Mouse (Mus musculus) kidney, adult 9 months (tissue): ENCODE measurements around the gene Gm5129.
"Not testable (repeated sequence)": the region's sequence is repeated elsewhere in the genome, so short reads cannot be mapped to it uniquely, and the experiment has no call there.

Source experiments
- DNase-seq: peaks from one replicate; pipeline ENCODE4 v3.0.0; 2022

The Gm5129 gene

DNA sequence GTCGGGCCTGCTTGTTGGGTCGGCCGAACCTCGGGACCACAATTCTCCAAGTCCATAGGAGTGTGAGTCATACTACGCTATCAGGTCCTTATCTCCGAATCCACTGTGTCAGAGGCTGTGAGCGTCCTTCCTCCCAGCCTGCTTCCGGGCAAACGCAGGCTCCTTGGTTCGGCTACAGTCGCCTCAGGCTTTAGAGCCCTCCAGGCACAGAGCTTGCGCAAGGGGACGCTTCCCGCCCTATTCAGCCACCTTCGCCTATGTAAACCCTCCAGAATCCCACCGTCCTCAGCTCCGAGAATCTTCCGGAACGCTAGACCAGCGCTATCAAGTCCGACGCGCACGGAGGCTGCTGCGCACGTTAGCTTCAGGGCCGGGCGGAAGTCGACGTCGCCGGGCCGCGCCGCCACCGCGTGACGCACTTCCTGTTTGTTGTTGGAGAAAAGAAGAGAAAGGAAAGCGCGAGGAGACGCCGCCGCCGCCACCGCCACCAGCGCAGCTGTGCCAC lies at the start of gene Gm5129, which contains the start of gene Dnajb6:
Gene Gm5129, minus strand, starts transcription at position 380 of the 505 bp plus-strand sequence.
Gene Dnajb6, plus strand, starts transcription at position 132 of the 505 bp plus-strand sequence.
- peak; percentile 97 for DNase-seq

- DNase-seq: not testable (repeated sequence)
Measured at GRCm38 (mm10) chr5:29784906-29785305, 49.2 kb upstream of the Gm5129 start.

DNA sequence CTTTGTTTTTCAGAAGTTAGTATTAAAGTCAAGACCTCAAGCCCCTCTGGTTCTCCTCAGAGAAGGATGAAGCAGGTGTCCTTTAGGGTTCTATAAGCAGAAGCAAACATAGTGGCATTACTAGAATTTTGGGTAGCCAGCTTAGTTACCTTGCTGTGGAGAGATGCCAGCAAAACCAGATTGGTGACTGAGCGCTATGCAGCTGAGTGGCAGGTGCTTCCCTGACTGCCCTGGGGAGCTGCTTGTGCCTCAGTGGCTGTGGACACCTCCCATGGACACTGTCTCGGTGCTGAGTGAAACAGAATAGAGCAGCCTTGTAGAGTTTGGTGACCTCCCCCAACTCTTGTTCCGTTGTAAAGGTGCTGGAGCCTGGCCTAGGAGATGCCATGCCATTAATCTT lies 46.5 kb upstream of the Gm5129 start:
- DNase-seq: no peak

DNA sequence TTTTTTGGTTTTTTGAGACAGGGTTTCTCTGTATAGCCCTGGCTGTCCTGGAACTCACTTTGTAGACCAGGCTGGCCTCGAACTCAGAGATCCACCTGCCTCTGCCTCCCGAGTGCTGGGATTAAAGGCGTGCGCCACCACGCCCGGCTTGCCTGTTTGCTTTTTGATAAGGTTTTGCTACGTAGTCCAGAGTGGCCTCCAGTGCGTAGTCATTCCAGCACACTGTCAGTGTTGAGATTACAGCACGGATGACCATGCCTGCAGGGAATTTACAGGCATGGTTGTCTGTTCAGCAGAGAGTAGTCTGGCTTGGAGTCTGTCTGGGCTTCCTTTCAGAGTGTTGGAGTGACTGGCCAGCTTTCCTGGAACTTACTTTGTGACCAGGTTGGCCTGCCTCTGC lies 44.0 kb upstream of the Gm5129 start:
- not testable (repeated sequence) for DNase-seq

DNA sequence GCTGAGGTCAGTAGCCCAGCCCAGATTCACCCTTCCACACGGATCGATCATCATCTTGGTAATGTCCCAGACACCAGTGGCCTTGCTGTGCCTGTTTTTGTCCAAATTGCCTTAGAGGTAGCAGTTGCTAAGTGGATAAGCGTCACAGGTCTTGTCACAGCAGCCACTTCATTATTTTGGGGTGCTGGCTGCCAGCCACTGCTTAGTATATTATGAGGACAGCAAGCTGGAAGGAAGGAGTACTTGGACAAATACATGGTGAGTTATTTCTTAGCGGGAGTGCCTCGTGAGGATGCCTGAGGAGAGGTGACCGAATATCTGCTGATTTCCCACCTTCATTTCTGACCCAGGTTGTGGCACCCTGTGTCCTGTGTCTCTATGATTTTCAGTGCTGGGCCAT lies 42.3 kb upstream of the Gm5129 start:
- DNase-seq: no peak

DNA sequence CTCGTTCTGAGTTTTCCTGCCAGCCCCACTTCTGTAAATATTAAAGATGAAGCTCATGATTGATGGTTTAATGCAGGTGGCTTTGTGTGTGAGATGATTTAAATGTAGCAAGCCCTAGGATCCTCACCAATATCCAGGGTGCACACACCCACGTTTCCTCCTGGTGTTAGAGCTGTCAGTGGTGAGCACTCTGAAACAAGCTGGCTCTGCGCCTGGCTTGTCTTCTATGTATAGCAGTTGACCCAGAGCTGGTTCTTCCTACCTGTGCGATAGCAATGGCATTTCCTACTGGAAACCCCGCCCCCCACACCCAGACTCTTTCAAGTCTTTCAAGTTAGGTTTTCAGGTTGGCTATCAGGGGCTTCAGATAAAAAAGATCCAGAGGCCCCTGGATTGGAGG lies 39.7 kb upstream of the Gm5129 start:
- no peak for DNase-seq

DNA sequence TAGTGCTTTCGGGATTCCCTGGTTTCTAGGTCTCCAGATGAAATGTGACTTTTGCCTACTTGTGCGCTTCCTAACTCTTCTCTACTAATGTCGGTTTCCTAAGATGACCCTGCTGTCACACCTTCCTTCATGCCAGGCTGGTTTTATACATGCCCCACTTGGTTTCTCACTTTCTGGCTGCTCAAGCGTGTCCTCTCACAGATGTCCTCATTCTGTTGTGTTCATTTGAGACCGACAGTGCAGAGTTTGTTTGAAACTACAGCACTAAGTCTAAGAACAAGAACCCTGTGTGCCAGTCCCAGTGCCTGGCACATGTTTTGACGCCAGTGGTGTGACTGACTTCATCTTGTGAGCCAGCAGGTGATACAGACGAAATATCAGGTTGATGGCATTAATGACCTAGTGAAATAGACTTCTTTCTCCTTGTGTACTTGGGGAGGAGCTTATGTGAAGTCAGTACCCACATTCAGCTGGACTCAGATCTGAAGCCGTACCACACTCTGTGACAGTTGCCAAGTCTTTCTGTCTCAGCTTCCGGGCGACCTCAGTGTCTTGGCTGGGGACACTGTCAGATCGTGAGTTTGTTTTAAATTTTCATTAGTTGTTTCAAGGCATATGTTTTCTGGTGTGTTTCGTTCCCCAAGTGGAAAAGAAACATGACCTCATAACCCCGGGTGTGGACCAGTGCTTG lies 37.9 kb upstream of the Gm5129 start:
- peak; percentile 23 for DNase-seq

DNA sequence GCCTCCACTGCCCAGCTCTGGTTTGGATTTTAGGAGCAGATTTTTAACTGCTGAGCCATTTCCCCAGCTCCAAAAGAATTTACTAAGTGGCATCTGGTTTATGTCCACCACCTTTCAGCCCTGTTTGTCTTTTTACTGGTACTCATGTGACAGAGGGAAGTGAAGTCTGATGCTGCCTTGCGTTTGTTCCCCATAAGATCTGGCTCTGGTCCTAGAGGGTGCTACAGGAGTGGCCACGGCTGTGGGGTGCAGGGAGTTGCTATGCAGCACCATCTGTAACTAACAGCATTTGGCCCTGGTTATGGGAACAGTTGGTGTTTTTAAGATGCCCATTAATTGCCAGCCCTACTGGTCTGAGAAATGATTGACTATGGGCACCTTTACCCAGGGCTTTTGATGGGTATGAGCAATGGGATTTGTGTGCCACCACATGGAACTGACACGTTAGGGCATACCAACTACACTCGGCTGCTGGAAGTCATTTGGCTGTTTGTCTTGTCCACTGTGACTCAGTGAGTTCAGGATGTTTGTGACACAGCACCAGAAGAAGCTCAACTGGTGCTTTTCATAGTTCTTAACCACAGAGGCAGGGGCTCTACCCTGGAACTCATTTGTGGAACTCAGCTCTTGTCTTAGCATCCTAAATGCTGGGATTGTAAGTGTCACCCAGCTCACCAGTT lies 37.1 kb upstream of the Gm5129 start:
- DNase-seq: peak; percentile 13

DNA sequence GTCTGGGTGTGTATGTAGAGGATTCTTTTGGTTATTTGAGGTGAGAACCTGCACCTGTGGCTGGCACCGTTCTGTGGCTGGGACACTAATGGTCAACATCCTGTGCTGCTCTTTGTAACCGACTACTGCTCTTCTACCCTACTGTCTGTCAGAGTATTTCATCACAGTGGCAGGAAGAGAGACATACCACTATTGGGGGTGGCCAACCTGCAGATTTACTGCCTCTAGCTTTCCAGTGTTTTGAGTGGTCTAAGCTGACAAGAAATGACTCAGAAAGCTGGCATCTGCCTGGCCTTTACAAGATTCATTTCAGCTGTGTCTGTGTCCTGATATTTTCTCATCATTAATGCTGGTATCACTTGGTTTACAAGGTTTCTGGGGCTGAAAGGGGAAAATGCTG lies 36.3 kb upstream of the Gm5129 start:
- no peak for DNase-seq

GRCm38 (mm10) chr5:29770935-29771334 lies 35.2 kb upstream of the Gm5129 start:
- DNase-seq: no peak

- DNase-seq: no peak
Measured at GRCm38 (mm10) chr5:29759318-29759717, 23.6 kb upstream of the Gm5129 start.

GRCm38 (mm10) chr5:29752894-29753293 lies 17.2 kb upstream of the Gm5129 start:
- no peak for DNase-seq

- no peak for DNase-seq
Measured at GRCm38 (mm10) chr5:29751306-29751705, 15.6 kb upstream of the Gm5129 start.

GRCm38 (mm10) chr5:29747661-29748060 lies 11.9 kb upstream of the Gm5129 start:
- no peak for DNase-seq

GRCm38 (mm10) chr5:29741093-29741492 lies 5.4 kb upstream of the Gm5129 start:
- DNase-seq: no peak

- DNase-seq: no peak
Measured at GRCm38 (mm10) chr5:29740651-29741050, 4.9 kb upstream of the Gm5129 start.

DNA sequence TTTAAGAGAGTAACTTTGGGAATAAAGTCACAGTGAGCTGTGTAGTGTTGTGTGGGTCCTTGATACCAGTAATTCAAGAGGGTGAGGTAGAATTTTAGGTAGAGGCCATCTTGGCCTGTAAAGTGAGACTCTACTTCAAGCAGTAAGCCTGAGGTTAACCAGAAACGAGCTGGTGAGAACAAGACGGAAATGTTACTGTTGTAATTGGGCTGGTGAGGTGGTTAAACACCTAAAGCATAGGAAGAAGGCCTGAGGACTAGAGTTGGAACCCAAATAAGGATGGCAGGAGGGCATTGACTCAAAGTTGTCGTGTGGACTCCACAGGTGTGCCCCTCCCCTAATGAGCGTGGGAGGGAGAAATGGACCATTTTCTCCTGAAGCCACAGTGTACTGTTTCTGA lies 2.3 kb upstream of the Gm5129 start:
- DNase-seq: no peak

GRCm38 (mm10) chr5:29737471-29737870 lies 1.7 kb upstream of the Gm5129 start:
- no peak for DNase-seq

DNA sequence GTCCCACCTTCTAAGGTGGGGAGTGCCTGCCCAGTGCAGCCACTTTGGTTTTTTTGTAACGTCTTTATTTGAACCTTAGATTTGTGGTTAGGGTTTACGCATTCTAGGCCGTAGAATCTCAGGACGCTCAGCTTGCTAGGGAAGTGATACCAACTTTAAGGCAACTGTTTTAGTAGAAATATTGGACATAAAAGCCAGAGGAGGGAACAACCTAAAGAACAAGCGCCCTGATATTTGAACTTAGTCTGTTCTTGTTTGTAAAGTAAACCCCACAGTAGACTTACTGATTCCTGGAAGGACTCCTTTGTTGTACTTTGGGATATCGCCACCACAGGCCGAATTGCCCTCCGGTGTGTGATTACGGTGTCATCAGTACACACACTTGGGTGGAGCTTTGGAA lies 1.2 kb upstream of the Gm5129 start:
- no peak for DNase-seq

GRCm38 (mm10) chr5:29736073-29736900 lies 551 bp upstream of the Gm5129 start:
- DNase-seq: peak; percentile 67

DNA sequence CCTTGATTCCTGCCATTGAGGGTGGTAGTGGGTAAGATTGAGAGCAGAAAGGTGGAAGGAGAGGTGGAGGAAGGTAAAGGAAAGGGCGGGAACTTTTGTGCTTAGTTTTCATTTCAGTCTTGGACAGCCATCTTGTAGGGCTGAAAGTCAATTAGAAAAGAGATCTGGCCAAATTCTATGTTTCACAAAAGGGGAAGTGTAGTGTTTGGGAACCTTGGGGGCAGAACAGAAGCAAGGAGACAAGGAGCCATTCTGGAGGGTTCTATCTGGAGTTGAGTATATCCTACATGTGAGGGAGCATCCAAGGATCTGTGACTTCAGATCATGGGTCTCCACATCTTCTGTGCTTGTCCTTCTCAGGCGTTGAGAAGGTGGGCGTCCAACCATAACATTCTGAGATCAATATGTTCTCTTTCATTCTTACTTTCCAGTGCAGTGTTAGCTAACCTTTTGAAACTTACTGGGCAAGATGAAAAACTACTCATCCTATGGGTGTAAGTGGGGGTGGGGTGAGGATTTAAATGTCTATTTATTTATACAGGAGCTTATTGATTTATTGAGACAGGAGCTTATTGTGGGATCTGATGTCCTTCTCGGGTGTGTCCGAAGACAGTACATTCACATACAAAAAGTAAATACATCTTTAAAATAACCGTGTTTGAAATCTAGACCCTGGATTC lies 765 bp downstream of the Gm5129 start:
- DNase-seq: no peak

DNA sequence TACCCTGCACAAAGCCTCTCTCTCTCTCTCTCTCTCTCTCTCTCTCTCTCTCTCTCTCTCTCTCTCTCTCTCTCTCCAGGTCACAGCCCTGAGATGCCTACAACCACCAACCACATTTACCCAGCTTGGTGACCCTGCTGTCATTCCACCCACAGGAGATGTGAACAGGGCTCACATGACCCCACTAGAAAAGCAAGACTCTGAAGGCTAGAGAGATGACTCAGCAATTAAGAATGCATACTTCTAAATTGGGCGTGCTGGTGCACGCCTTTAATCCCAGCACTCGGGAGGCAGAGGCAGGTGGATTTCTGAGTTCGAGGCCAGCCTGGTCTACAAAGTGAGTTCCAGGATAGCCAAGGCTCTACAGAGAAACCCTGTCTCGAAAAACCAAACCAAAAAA lies 9.7 kb downstream of the Gm5129 start:
- DNase-seq: not testable (repeated sequence)

DNA sequence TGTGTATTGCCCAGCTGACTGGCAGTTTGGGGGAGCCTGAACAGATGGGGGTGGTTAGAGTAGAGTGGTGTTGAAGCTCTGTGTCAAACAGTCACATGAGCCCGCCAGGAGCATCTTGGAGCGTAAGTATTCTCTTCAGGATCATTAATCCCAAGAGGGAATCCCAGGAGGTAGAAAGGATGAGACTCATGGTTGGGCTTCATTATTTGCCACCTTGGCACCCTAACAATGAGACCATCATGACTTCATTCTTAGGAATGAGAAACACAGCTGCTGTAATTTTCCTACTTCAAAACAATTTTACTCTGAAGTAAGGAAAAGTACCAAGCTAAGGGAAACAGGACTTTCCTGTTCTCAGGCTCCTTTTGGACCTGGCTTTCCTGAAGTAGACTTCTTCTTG lies 10.4 kb downstream of the Gm5129 start:
- DNase-seq: no peak
